Mouse (Mus musculus): ENCODE results near the gene Dync1li1.
"Not testable (repeated sequence)": the region's sequence is repeated elsewhere in the genome, so short reads cannot be mapped to it uniquely, and the experiment has no call there.

The Dync1li1 gene

DNA sequence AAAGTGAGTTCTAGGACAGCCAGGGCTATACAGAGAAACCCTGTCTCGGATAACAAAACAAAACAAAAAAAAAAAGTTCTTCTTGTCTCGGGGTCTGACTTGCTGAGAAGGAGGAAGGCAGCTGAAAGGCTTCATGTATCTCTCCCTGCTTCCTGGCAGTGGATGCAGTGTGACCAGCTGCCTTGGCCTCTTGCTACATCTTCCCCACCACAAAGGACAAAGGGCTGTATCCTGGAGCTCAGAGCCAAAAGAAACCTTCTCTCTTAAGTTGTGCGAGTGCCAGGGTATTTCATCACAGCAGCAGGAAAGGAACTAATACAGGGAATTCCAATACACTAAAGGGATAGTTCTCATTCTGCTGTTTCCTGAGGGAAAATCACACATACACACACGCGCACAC, 10.0 kb upstream of the Dync1li1 start:
- DNase-seq = peak; percentile 42

DNA sequence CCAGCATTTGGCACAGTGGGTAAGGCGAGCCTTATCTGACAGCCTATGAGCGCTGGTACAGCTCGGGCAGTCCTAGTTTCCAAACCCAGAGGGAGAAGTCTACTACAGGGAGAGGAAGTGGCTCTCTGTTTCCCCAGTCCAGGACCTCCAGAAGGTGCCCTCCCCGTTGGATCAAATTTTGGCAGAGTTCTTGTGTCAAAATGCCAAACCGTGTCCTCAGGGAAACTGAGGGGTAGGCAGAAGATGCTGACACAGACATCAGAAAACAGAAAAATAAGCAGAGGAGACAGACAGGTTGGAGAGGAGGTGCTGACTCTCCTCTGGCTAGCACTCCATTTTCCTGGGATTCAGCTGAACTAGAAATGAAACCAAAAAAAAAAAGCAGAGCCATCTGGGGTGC, 8.6 kb upstream of the Dync1li1 start:
- DNase-seq = peak; percentile 90

DNA sequence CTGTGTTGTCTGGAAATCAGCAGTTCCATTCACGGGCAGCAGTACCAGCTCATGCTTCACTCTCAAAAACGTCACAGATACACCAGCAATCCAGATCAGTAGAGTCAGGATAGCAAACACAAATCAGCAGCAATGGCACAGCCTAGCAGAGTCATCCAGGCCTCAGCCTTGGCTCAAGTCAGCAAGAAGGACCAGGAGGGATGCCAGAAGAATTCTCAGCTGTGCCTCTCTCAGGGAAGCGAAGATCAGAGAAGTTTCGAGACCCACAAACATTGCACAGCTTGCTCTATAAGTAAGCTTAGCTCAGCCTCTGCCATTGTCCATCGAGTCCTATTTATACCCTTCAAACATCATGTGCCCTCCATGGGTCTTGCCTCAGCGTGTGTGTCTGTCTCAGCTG, 8.1 kb upstream of the Dync1li1 start:
- peak; percentile 70 for DNase-seq

DNA sequence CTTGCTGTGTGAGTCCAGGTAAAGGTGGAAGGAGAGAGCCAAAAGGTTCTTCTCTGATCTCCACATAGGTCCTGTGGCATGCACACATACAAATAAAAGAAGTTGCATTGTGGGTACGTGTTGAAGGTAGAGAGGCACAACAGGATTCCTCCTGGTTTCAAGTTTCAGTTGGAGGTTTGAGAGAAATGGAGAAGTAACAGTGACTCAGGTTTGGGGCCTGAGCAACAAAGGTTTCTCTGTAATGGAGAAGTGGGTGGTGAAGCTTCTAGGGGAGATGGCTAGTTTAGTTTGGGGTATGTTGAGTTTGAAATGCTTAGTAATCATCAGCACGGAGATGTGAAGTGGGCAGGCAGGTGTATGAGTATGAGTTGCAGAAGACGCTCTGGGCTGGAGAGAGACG, 6.4 kb upstream of the Dync1li1 start:
- DNase-seq = peak; percentile 39

DNA sequence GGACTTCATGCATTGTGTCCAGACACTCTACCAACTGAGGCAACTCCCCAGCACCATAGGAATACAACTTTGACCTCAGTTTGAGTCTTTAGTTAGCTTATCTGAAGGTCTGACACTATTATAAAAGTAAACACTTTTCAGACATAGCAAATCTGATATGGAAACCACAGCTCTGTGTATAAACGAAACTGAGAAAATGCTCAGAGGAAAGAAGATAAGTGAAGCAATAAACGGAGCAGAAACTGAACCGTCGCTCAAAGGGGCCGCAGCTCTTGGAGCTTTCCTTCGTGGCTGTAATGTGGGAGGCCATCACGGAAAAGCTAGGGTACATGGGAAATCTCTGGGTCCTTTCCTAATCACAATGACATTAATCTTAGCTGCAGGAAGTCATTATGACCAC, 2.3 kb upstream of the Dync1li1 start:
- DNase-seq = peak; percentile 22

DNA sequence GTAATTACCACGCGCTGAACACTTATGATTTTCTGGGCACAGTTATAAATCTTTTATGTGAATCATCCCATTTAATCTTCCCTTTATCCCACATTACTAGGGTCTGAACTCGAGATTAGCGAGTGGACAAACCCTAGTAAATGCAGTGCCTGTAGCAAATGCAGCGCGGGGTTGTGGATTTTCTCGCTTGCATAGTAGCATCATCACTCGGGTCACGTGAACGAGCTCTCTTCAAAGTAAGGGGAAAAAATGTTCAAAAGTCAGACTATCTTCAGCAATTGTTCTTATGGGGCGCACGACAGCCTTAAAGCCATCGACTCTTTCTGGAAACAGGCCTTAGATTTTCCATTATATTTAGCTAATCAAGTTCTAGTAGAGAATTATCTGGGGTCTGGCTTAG, 951 bp upstream of the Dync1li1 start:
- no peak for DNase-seq

DNA sequence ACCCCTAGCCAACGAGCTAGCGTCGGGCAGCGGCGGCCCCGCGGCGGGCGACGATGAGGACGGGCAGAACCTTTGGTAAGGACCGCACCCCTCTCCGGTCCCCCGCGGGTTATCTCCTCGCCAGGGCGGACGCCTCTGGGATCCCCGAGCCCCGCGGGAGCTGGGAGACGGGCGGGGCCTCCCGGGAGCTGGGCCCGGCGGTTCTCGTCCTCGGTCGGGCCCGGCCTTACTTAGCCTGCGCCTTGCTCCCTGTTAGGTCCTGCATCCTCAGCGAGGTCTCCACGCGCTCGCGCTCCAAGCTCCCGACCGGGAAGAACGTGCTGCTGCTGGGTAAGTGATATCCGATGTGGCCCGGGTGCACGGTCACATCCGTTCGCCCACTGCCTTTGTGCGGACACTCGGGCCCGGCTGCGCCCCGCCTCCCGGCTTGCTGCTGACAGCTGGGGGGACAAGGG, 390 bp downstream of the Dync1li1 start:
- no peak for DNase-seq

DNA sequence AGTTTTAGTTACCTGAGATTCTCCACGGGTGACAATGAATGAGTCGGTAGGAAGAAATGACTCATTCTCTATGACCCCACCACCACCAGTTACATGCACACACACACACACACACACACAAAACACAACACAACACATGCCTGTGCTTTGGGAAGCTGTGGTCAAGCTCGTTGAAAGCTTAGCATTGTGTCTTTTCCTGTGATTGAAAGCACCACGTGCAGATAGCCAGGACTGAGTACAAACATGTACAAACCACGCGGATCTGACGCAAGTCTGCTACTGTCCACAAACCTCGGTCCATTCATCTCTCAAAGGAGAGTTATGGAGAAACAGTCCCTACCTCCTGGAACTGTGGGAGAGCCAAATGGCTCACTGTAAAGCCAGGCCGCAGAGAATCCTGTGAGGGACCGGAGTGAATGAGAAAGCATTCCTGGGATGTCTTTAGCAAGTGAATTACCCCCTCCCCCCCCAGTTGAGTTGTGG, 1.6 kb downstream of the Dync1li1 start:
- peak; percentile 35 for DNase-seq

DNA sequence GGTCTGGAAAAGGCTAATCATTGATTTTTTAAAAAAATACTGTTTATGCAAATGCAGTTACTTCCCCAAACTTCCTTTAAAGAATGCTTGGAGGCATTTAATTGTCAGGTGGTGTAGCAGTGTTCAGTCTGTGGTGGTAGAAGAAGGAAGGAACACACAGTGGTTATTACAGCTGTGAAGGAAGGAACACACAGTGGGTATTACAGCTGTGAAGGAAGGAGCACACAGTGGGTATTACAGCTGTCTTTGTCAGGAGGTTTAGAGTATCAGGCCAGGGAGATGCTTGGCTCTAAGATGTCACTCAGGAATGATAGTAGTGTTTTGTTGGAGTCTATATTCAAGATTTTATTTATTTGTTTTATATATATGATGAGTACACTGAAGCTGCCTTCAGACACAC, 2.5 kb downstream of the Dync1li1 start:
- peak; percentile 28 for DNase-seq

DNA sequence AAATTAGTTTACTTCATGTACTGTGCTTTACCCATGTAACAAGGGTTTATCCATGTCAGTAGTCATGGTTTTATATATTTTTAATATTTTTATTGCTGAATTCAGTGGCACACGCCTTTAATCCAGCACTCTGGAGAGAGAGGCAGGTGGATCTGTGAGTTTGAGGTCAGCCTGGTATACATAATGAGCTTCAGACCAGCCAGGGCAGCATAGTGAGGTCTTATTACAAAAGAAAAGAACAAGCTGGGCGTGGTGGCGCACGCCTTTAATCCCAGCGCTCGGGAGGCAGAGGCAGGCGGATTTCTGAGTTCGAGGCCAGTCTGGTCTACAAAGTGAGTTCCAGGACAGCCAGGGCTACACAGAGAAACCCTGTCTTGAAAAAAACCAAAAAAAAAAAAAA, 7.1 kb downstream of the Dync1li1 start:
- DNase-seq = not testable (repeated sequence)

DNA sequence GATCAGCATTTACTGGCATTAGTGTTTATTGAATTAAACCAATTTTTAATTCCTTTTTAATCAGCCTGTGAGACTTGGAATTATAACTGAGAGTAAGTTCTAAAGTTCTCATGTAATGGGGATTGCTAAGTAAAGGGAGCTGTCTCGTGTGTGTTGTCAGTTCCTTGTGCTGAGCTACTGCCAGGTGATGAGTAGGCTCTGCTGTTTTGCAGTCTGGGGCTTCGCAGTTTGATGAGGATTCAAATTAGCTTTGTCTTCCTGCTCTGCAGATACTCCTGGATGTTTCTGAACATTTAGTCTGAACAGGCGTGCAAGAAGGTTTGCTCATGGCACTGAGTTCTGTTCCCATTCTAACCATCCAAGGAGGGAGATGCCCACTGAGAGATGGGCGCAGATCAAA, 8.5 kb downstream of the Dync1li1 start:
- DNase-seq = no peak

DNA sequence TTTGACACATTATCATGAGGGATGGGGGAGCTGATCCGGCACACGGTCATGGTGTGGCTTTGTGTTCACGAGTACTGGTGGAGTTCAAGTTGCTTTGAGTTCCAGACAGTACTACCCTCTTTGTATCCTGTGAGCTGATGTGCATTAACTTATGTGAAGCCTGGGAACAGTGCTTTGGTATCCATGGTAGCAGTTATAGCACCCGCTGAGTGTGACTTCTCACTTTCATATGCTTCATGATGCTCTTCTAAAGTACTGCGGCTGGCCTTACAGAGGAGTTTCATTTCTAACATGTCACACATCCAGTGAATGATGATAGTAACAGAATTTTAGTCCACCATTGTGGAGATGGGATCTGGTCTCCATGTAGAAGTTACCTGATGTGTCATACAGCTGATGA, 9.3 kb downstream of the Dync1li1 start:
- no peak for DNase-seq

DNA sequence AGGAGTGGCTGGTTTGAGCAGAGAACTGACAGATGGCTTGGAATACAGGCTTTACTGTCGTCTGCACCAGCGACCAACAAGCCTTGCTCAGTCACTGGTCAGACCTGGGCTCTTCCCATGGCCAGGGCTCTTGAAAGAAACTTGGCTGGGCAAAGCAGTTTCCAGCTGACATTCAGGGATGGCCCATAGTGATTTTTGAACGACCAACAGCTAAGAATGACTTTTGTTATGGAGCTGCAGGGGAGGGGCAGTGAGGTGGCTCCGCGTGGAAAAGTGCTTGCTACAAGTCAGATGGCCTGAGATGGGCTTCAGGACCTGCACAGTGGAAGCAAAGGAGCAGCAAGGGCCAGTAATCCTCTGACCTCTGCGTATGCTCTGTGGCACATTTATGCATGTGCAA, 10.7 kb downstream of the Dync1li1 start:
- DNase-seq = peak; percentile 25

DNA sequence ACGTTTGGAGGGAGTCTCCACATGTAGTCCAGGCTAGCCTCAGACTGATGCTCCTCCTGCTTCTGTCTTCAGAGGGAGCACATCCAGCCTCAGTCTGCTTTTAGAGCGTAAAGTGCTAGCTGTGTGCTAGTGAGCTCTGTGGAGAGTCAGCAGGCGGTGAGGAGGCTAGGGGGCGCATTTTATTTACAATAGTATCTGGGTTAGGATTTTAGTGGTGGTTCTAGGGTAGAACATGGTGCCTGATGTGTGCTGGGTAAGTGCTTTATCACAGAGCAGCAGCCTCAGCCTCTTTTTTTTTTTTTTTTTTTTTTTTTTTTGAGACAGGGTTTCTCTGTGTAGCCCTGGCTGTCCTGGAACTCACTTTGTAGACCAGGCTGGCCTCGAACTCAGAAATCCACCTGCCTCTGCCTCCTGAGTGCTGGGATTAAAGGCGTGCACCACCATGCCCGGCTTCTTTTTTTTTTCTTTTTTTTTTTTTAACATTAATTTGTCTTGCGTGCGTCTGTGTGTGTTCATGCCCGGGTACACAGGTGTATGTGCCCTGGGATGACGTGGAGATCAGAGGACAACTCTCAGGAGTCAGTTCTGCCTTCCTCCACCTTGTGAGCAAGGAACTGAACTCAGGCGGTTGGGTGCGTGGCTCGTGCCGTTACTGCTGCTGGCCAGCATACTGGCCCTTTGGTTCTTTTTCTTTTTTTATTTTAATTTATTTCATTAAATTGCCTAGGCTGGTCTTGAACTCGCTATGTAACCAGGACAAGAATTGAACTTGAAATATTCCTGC, 11.5 kb downstream of the Dync1li1 start:
- no peak for DNase-seq

DNA sequence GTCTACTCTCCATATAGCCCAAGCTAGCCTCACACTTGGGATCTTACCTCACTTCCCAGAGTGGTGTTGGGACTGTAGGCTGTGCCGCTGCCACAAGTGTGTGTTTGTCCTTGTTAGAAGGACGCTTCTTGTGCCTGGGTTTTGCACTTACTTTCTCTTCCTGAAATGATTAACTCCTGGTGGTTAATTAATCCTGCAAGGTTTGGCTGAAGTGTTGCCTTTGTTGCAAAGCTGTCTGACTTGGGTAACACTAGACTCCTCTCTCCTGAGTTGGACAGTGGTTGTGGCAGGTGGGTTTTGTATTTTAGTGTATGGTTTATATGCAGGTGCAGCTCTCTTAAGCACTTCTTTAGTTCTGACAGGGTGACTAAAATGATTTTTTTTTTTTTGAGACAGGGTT, 12.4 kb downstream of the Dync1li1 start:
- no peak for DNase-seq

DNA sequence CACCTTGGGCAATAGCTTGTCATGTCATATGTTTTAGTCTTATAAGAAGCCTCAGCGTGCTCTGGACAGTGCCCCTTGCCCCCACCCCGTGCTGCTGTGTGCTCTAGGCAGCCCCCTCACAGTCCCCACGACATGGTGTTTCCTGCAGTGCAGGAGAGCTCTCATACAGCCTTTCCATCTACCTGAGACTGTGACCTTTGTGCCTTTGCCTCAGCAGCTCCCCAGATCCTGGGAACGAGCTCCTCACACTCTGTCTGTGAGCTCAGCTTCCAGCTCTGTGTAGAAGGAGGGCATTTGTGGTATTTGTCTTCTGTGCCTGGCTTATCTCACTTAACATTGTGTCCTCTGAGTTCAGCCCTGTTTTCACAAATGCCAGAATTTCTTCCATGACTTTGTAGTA, 13.3 kb downstream of the Dync1li1 start:
- no peak for DNase-seq

DNA sequence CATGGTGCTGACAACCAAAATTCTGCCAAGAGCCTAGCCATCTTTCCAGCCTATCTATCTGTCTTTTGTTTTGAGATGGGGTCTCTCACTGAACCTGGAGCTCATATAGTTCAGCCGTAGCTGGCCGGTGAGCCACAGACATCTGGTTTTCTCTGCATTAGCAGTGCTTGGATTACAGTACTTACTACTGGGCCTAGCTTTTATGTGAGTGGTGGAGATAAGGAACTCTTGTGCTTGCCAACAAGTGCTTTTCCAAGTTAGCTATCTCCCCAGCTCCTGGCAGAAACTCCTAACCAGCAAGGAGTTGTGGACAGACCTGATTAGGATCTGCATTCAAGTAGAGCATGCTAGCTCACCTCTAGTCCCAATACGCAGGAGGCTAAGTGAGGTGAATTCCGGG, 19.2 kb downstream of the Dync1li1 start:
- no peak for DNase-seq

DNA sequence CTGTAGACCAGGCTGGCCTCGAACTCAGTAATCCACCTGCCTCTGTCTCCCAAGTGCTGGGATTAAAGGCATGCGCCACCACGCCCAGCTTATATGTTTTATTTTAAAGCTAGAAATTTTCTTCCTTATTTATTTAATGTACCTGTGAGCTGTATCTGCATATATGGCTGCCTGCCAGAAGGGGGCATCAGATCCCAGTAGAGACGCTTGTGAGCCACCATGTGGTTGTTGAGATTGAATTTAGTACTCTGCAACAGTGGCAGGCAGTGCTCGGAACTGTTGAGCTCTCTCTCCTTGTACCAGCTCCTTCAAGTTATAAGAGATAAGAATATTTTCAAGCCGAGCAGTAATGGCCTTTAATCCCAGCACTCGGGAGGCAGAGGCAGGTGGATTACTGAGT, 21.8 kb downstream of the Dync1li1 start:
- no peak for DNase-seq

DNA sequence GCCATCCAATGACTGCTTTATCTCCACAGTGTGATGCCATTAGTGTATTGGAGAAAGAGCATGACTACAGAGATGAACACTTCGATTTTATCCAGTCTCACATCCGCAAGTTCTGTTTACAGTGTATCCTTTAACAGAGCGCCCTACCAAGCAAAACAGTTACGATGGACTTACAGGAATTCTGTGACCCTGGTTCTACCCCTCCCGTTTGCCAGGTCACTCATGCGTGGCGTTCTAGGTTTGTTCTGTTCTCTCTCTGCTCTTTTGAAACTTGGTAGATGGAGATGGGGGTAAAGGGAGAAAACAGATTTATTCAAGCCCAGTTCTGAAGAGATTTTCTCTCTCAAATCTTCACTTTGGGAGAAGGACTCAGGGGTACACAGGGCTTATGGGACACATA, 24.9 kb downstream of the Dync1li1 start:
- DNase-seq = no peak

DNA sequence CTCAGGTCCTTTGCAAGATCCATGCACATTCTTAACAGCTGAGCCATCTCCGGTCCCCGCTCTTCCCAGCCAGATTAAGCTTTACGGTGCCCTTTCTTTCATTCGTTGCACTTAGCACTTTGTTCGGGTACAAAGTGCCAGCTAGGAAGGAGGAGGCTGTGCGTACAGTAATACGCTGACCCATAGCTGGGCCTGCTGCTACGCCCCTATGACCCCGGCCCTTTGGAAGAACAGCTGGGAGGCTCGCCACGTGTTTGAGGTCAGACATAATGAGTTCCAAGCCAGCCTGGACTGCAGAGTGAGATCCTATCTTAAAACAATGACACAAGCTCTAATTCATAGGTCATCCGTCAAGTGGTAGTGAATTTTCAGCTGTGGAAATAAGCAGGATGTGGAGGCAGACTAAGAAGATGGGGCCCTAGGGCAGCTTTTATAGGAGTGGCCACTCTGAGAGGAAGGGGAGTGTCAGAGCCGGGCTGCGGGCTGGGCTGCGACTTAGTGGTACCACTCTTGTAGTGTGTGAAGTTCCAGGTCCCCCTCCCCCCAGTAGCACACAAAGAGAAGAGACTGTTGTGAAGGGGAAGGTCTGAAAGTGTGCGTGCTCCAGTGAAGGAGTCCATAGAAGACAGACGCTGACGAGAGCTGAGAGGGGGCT, 28.2 kb downstream of the Dync1li1 start:
- no peak for DNase-seq

DNA sequence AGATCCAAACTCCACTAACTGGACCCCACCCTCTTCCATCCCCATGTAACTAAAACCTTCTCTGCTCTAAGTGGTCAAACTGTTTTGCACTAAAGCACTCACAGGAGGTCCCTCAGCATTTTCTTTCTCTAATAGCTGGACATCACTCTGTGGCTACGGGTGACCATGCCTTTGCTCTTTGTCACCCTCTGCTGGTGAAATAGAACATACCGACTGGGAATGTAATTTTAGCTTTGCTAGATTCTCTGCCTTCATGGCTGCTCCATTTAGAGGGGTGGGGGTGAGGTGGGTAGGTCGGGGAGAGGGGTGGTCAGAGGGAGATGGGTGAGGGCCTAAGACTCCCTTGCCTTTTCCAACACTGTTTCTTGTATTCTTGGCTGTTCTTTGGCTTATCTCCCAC, 38.7 kb downstream of the Dync1li1 start:
- peak; percentile 62 for DNase-seq

DNA sequence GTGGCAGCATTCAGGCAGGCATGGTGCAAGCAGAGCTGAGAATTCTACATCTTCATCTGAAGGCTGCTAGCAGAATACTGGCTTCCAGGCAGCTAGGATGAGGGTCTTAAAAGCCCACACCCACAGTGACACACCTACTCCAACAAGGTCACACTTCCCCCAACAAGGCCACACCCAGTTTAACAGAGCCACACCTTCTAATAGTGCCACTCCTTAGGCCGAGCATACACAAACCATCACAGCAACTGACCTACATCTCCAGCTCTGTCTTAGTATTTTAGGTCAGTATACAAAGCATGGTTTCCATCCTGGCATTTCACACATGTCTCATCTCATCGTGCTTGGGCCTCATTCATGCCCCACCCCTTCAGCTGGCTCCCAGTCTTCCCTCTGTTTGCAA, 39.8 kb downstream of the Dync1li1 start:
- not testable (repeated sequence) for DNase-seq

DNA sequence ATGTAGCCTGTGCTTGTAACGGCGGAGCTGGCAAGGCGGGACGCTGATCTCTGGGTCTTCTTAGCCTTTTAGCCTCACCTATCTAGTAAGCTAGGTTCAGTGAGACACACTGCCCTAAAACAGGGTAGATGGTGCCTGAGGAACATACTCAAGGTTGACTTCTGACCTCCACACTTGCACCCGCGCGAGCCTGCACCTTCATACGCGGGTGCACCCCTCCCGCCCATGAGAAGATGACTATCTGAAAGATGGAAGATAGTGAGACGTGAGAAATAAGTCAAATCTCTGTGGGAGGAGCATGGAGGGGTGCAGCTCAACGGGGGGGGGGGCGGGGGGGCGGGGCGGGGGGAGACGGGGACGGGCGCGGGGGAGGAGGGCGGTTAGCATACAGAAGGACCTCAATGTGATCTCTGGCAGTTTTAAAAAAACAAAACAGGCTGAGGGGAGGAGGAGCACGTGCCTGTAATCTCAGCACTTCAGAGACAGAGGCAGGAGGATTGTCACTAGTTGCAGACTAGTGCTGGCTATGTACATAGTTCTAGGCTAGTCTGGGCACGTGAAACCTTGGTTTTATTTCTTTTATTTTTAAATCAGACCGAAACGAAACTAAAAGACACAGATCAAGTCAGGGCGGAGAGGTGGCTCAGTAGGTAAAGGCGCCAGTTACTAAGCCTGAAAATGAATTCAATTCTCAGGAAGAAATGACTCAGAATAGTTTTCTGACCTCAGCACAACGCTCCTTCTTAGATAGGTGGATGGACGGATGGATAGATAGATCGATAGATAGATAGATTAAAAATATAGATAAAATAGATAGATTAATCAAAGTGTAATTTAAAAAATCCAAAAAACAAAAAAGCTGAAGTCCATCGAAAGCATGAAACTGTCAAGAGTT, 41.6 kb downstream of the Dync1li1 start:
- peak; percentile 23 for DNase-seq

All from cerebellum, adult 9-10 months (tissue).